Mouse (Mus musculus) kidney, embryonic 15.5 days (tissue): ENCODE measurements around the gene Tgfb1. TPM values are rescaled to one million over a fixed set of nuclear protein-coding genes. Genes with fewer than 3 reads are reported as not detected.

Experiments used
- ATAC-seq: fragments of 200-750 bp; cut with Nextera tagmentation; replicated peaks from 2 replicates; pipeline ENCODE4 v1.8.0; 2017; ENCODE audit warnings: moderate TSS enrichment; ENCODE audit not compliant: low FRiP score
- H3K27ac ChIP-seq: fragments of 300-500 bp; sonication (generic); 2 replicates; pipeline ENCODE4 v1.5.1; 2015; ENCODE audit warnings: mild to moderate bottlenecking, inconsistent platforms
- H3K27me3 ChIP-seq: fragments of 300-500 bp; sonication (generic); 2 replicates; pipeline ENCODE4 v1.6.1; 2015; ENCODE audit warnings: inconsistent platforms
- H3K36me3 ChIP-seq: fragments of 300-500 bp; sonication (generic); 2 replicates; pipeline ENCODE4 v1.6.1; 2015; ENCODE audit warnings: inconsistent platforms
- H3K4me1 ChIP-seq: fragments of 300-500 bp; sonication (generic); 2 replicates; pipeline ENCODE4 v1.6.1; 2015; ENCODE audit warnings: inconsistent platforms
- H3K4me2 ChIP-seq: fragments of 300-500 bp; sonication (generic); 2 replicates; pipeline ENCODE4 v1.6.1; 2015; ENCODE audit warnings: moderate library complexity, mild to moderate bottlenecking, inconsistent platforms
- H3K4me3 ChIP-seq: fragments of 300-500 bp; sonication (generic); replicated peaks from 2 replicates; pipeline ENCODE4 v1.5.1; 2015; ENCODE audit warnings: mild to moderate bottlenecking, inconsistent platforms
- H3K9ac ChIP-seq: fragments of 300-500 bp; sonication (generic); 2 replicates; pipeline ENCODE4 v1.6.1; 2015; ENCODE audit warnings: mild to moderate bottlenecking, inconsistent platforms
- H3K9me3 ChIP-seq: fragments of 300-500 bp; sonication (generic); replicated peaks from 2 replicates; pipeline ENCODE4 v1.6.1; 2016; ENCODE audit warnings: inconsistent platforms
- WGBS: fragments of 180-500 bp; shearing (Covaris S2); methylation state at CpG from one replicate; pipeline ENCODE4 v1.1.7; 2015; ENCODE audit warnings: mixed read lengths; 5-methylcytosine and 5-hydroxymethylcytosine counted together
- polyA plus RNA-seq: library from polyadenylated mRNA; unstranded; fragments of >200 nt; fragmentation: Nextera tagmentation; extraction: Ambion mirVana; gene quantifications from 2 replicates; pipeline ENCODE4 v1.2.1, GENCODE M21; 2015

The Tgfb1 gene
- polyA plus RNA-seq, 1 experiment from 2014 or later = 3.0 TPM

GRCm38 (mm10) chr7:25725886-25726285 lies 39.1 kb downstream of the Tgfb1 start:
- Histone ChIP-seq H3K4me2 (no peak overlapping the region), H3K27me3 (no peaks in the 10 kb centered on the region), H3K27ac (no peak overlapping the region), H3K36me3 (peaks cover 97% of the 10 kb centered on the region), H3K4me1 (no peaks in the 10 kb centered on the region), H3K4me3 (no peak overlapping the region), H3K9ac (no peak overlapping the region), H3K9me3 (no peaks in the 10 kb centered on the region)
- no peak for ATAC-seq
- WGBS = 81% methylated on average over 19 of the region's 19 CpGs

DNA sequence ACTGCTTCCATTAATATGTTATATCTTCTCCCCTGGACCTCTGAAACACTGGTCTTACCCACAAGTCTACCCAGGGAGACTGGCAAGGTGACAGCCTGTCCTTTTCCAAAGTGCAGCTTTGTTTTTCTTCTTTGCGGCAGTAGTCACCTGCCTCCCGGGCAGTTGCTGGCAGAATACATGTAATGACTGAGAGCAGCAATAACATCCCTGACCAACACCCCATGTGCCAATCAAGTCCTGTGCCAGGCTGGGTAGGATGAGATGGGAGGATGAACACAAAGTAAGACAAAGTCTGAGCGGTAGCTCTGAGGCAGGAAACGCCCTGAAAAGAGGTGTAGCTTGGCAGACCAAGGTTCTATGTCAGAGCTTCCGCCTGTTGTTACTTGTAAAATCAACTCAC lies 41.0 kb downstream of the Tgfb1 start:
- Histone ChIP-seq H3K9ac (no peak overlapping the region), H3K36me3 (peaks cover 98% of the 10 kb centered on the region), H3K9me3 (no peaks in the 10 kb centered on the region), H3K4me1 (no peaks in the 10 kb centered on the region), H3K27me3 (no peaks in the 10 kb centered on the region), H3K27ac (no peak overlapping the region), H3K4me3 (no peak overlapping the region), H3K4me2 (no peak overlapping the region)
- 84% methylated on average over 5 of the region's 5 CpGs for WGBS
- ATAC-seq = no peak

GRCm38 (mm10) chr7:25729396-25729795 lies 42.6 kb downstream of the Tgfb1 start:
- no peak for ATAC-seq
- 50% methylated on average over 2 of the region's 2 CpGs for WGBS

DNA sequence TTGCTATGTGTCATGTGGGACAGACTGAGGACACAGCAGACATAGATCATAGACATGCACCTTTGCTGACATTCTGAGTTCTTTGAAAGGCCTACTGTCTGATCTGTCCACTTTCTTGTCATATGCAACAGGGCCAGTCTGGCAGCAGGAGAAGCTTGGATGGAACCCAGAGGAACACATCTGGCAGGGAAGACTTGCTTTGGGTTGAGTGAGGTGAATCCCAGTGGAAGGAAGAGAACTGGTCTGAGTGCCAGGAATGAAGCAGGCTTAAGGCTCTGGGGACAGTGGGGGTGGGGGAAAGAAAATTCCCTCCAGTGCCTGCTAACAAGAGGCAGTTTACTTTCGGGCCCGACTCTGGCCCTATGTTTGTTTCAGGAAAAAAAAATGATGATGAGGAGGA lies 43.1 kb downstream of the Tgfb1 start:
- no peak for ATAC-seq
- no peaks in the 10 kb centered on the region for H3K4me1 ChIP-seq
- 98% methylated on average over 2 of the region's 2 CpGs for WGBS
- H3K27me3 ChIP-seq = no peaks in the 10 kb centered on the region
- H3K27ac ChIP-seq = no peak overlapping the region
- H3K9me3 ChIP-seq = no peaks in the 10 kb centered on the region
- H3K4me3 ChIP-seq = no peak overlapping the region
- H3K4me2 ChIP-seq = no peak overlapping the region
- peaks cover 97% of the 10 kb centered on the region for H3K36me3 ChIP-seq
- H3K9ac ChIP-seq = no peak overlapping the region

More at GRCm38 (mm10) chr7:25729396-25729795, 42.6 kb downstream of the Tgfb1 start:
- Histone ChIP-seq H3K4me3 (no peak overlapping the region), H3K4me1 (no peaks in the 10 kb centered on the region), H3K9ac (no peak overlapping the region), H3K36me3 (peaks cover 97% of the 10 kb centered on the region), H3K27me3 (no peaks in the 10 kb centered on the region), H3K4me2 (no peak overlapping the region), H3K9me3 (no peaks in the 10 kb centered on the region), H3K27ac (no peak overlapping the region)

- no peak overlapping the region for H3K27ac ChIP-seq
- no peak for ATAC-seq
- no peak overlapping the region for H3K9ac ChIP-seq
- no peaks in the 10 kb centered on the region for H3K27me3 ChIP-seq
- H3K4me2 ChIP-seq = no peak overlapping the region
- no peaks in the 10 kb centered on the region for H3K4me1 ChIP-seq
- H3K36me3 ChIP-seq = peaks cover 97% of the 10 kb centered on the region
- no peak overlapping the region for H3K4me3 ChIP-seq
- H3K9me3 ChIP-seq = no peaks in the 10 kb centered on the region
- 92% methylated on average over 8 of the region's 8 CpGs for WGBS
Measured at GRCm38 (mm10) chr7:25731294-25732055, 44.7 kb downstream of the Tgfb1 start.

DNA sequence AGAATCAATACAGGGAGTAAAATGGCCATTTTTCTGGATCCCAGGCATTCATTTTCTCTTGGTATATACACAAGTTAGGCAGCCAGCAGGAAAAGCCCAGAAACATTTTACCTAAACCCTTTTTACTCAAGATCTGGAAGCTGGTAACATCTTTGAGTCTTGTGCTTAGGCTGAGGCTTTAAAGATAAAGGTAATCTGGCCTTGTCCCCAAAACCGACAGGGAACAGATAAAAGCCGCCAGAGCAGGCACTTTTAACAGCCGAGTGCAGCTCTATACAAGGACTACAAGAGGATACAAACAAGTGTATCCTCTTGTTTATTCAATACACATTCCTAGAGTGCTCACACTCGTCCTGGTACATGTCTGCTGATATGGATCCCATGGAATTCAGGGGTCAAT lies 48.2 kb downstream of the Tgfb1 start:
- Histone ChIP-seq H3K9ac (no peak overlapping the region), H3K4me3 (no peak overlapping the region), H3K27ac (no peak overlapping the region), H3K4me2 (no peak overlapping the region), H3K36me3 (peaks cover 99% of the 10 kb centered on the region), H3K4me1 (no peaks in the 10 kb centered on the region), H3K9me3 (no peaks in the 10 kb centered on the region), H3K27me3 (no peaks in the 10 kb centered on the region)
- no peak for ATAC-seq
- WGBS = 77% methylated on average over 4 of the region's 4 CpGs

GRCm38 (mm10) chr7:25736920-25737319 lies 50.1 kb downstream of the Tgfb1 start:
- no peak overlapping the region for H3K4me2 ChIP-seq
- no peak overlapping the region for H3K27ac ChIP-seq
- peaks cover 99% of the 10 kb centered on the region for H3K36me3 ChIP-seq
- H3K4me3 ChIP-seq = no peak overlapping the region
- H3K9me3 ChIP-seq = no peaks in the 10 kb centered on the region
- no peaks in the 10 kb centered on the region for H3K4me1 ChIP-seq
- no peak overlapping the region for H3K9ac ChIP-seq
- ATAC-seq = no peak
- H3K27me3 ChIP-seq = no peaks in the 10 kb centered on the region
- WGBS = 92% methylated on average over 2 of the region's 2 CpGs

GRCm38 (mm10) chr7:25738277-25738676 lies 51.5 kb downstream of the Tgfb1 start:
- Histone ChIP-seq H3K4me1 (no peaks in the 10 kb centered on the region), H3K4me3 (no peak overlapping the region), H3K4me2 (no peak overlapping the region), H3K27me3 (no peaks in the 10 kb centered on the region), H3K27ac (no peak overlapping the region), H3K9ac (no peak overlapping the region), H3K9me3 (no peaks in the 10 kb centered on the region), H3K36me3 (peaks cover 99% of the 10 kb centered on the region)
- 90% methylated on average over 3 of the region's 3 CpGs for WGBS
- ATAC-seq = no peak

- peaks cover 99% of the 10 kb centered on the region for H3K36me3 ChIP-seq
- H3K27ac ChIP-seq = no peak overlapping the region
- 74% methylated on average over 3 of the region's 3 CpGs for WGBS
- H3K4me1 ChIP-seq = peaks cover 3% of the 10 kb centered on the region
- H3K27me3 ChIP-seq = no peaks in the 10 kb centered on the region
- H3K9ac ChIP-seq = no peak overlapping the region
- no peak for ATAC-seq
- H3K9me3 ChIP-seq = no peaks in the 10 kb centered on the region
- H3K4me3 ChIP-seq = no peak overlapping the region
- no peak overlapping the region for H3K4me2 ChIP-seq
Measured at GRCm38 (mm10) chr7:25746844-25747243, 60.0 kb downstream of the Tgfb1 start.

DNA sequence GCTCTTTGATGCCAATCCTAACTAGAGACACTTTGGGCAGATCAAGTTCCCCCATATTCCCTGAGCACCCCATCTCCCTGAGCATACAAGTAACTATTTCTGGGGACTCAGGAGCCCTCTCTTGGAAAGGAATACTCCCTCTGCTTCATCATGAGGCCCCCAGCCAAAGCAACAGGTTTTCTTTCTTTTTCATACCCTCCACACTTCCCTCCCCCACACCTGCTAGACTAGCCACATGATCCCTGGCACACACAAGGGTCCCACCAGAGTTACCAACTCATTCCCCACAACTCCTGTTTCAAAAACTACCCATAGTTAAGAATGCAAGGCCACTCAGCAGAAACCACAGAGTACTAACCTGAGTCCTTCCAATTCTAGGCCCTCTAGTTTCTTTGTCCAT lies 66.3 kb downstream of the Tgfb1 start:
- Histone ChIP-seq H3K36me3 (peaks cover 41% of the 10 kb centered on the region), H3K4me2 (peak overlapping the region; percentile 69), H3K4me3 (peak overlapping the region; percentile 72), H3K27me3 (no peaks in the 10 kb centered on the region), H3K9me3 (no peaks in the 10 kb centered on the region), H3K9ac (peak overlapping the region; percentile 96), H3K27ac (0 out of 2 replicates have a peak overlapping the region, but pooled peaks have one; percentile 99), H3K4me1 (peaks cover 22% of the 10 kb centered on the region)
- no peak for ATAC-seq

- peak overlapping the region; percentile 96 for H3K9ac ChIP-seq
- peak; percentile 14 for ATAC-seq
- peak overlapping the region; percentile 69 for H3K4me2 ChIP-seq
- H3K27me3 ChIP-seq = no peaks in the 10 kb centered on the region
- peak overlapping the region; percentile 72 for H3K4me3 ChIP-seq
- peak overlapping the region; percentile 99 for H3K27ac ChIP-seq
- H3K4me1 ChIP-seq = peaks cover 22% of the 10 kb centered on the region
- H3K36me3 ChIP-seq = peaks cover 41% of the 10 kb centered on the region
- H3K9me3 ChIP-seq = no peaks in the 10 kb centered on the region
- WGBS = 1% methylated on average over 46 of the region's 46 CpGs
Measured at GRCm38 (mm10) chr7:25753643-25754438, 67.0 kb downstream of the Tgfb1 start.

- H3K4me1 ChIP-seq = peaks cover 22% of the 10 kb centered on the region
- no peaks in the 10 kb centered on the region for H3K9me3 ChIP-seq
- WGBS = 1% methylated on average over 30 of the region's 30 CpGs
- peak overlapping the region; percentile 69 for H3K4me2 ChIP-seq
- peaks cover 40% of the 10 kb centered on the region for H3K36me3 ChIP-seq
- no peaks in the 10 kb centered on the region for H3K27me3 ChIP-seq
- H3K4me3 ChIP-seq = peak overlapping the region; percentile 72
- peak overlapping the region; percentile 96 for H3K9ac ChIP-seq
- H3K27ac ChIP-seq = peak overlapping the region; percentile 99
- no peak for ATAC-seq
Measured at GRCm38 (mm10) chr7:25754439-25754737, 67.6 kb downstream of the Tgfb1 start.
